Mouse (Mus musculus) ES-Bruce4 (cell line): ENCODE measurements around the gene Tmem175. TPM values are rescaled to one million over a fixed set of nuclear protein-coding genes. Genes with fewer than 3 reads are reported as not detected.

ENCODE experiments used
- H3K27ac ChIP-seq: 2 replicates; pipeline ENCODE4 v1.5.1; 2012; ENCODE audit warnings: low read length, inconsistent platforms; ENCODE audit not compliant: insufficient read depth
- H3K27me3 ChIP-seq: 2 replicates; pipeline ENCODE4 v1.6.1; 2012; ENCODE audit warnings: mild to moderate bottlenecking, low read length, inconsistent platforms; ENCODE audit not compliant: control insufficient read depth, poor library complexity, insufficient read depth, severe bottlenecking
- H3K36me3 ChIP-seq: 2 replicates; pipeline ENCODE4 v1.6.1; 2012; ENCODE audit warnings: inconsistent platforms, mild to moderate bottlenecking, low read length, moderate library complexity; ENCODE audit not compliant: control insufficient read depth, poor library complexity, insufficient read depth, severe bottlenecking
- H3K4me1 ChIP-seq: one replicate; pipeline ENCODE4 v1.8.1; 2011; ENCODE audit warnings: low read length; ENCODE audit not compliant: control insufficient read depth, insufficient read depth
- H3K4me3 ChIP-seq: 2 replicates; pipeline ENCODE4 v1.5.1; 2011; ENCODE audit warnings: low read depth, mild to moderate bottlenecking, low read length
- H3K9ac ChIP-seq: 2 replicates; pipeline ENCODE4 v1.6.1; 2012; ENCODE audit warnings: low read depth, mild to moderate bottlenecking, inconsistent platforms; ENCODE audit not compliant: poor library complexity, severe bottlenecking
- H3K9me3 ChIP-seq: replicated peaks from 2 replicates; pipeline ENCODE4 v1.6.1; 2012; ENCODE audit warnings: mild to moderate bottlenecking, low read length, inconsistent platforms; ENCODE audit not compliant: control insufficient read depth, poor library complexity, insufficient read depth, severe bottlenecking
- CTCF ChIP-seq: IDR thresholded peaks from one replicate; pipeline ENCODE4 v1.8.1; 2011; ENCODE audit warnings: low read depth, low read length
- EP300 ChIP-seq: IDR thresholded peaks from 2 replicates; pipeline ENCODE4 v1.6.1; 2011; ENCODE audit warnings: low read depth, low read length; ENCODE audit not compliant: insufficient read depth
- POLR2A ChIP-seq: IDR thresholded peaks from one replicate; pipeline ENCODE4 v1.8.1; 2011; ENCODE audit warnings: low read length; ENCODE audit not compliant: insufficient read depth
- polyA plus RNA-seq: library from polyadenylated mRNA; stranded (reverse); fragments of >200 nt; gene quantifications from 2 replicates; pipeline ENCODE4 v1.2.4, GENCODE M21; 2011; ENCODE audit warnings: low read depth; ENCODE audit not compliant: missing spikeins, insufficient read depth, insufficient read length

Tmem175 gene
- polyA plus RNA-seq, 1 experiment: 19.7 TPM

DNA sequence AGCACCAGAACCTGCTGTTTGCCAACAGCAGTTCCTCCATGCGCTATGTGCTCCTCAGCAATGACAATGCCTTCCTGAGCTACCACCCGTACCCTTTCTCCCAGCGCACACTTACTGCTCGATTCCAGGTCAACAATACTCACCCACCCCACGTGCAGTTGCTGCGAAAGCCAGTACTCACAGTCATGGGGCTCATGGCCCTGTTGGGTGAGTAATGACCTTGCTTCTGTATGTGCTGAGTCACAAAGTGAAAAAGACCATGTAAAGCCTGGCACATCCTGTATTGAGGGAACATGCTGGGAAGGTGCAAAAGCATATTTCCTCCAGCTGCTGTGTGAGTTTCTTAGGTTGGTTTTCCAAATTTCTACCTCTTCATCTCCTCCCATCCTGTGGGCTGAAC lies 51.3 kb downstream of the Tmem175 start:
- no peaks in the 10 kb centered on the region for H3K9me3 ChIP-seq
- no peaks in the 10 kb centered on the region for H3K4me1 ChIP-seq
- no peak overlapping the region for H3K27ac ChIP-seq
- TF ChIP-seq CTCF: no peak
- no peak for TF ChIP-seq EP300
- no peak for TF ChIP-seq POLR2A
- no peaks in the 10 kb centered on the region for H3K36me3 ChIP-seq
- H3K9ac ChIP-seq: no peak overlapping the region
- H3K4me3 ChIP-seq: no peak overlapping the region
- no peaks in the 10 kb centered on the region for H3K27me3 ChIP-seq

- Histone ChIP-seq H3K27me3 (no peaks in the 10 kb centered on the region), H3K27ac (no peak overlapping the region), H3K4me3 (no peak overlapping the region), H3K9ac (no peak overlapping the region), H3K4me1 (no peaks in the 10 kb centered on the region), H3K9me3 (no peaks in the 10 kb centered on the region), H3K36me3 (no peaks in the 10 kb centered on the region)
- TF ChIP-seq POLR2A: no peak
- no peak for TF ChIP-seq CTCF
- no peak for TF ChIP-seq EP300
Measured at GRCm38 (mm10) chr5:108689091-108689490, 59.5 kb downstream of the Tmem175 start.

DNA sequence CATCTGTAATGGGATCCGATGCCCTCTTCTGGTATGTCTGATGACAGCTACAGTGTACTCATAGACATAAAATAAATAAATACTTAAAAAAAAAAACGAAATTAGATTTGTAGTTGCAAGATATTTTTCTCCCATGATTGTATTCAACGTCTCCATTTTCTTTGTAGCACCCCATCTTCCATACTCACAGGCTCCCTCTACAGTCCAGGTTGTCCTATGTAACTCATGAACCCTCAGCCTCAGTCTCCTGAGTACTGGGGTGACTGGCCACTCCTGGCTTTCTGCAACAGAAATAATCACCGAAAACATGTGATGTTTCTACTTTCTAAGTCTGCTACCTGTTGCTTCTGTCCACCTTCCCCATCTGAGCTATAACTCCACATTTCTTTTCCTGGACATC lies 61.6 kb downstream of the Tmem175 start:
- Histone ChIP-seq H3K9ac (no peak overlapping the region), H3K27me3 (no peaks in the 10 kb centered on the region), H3K9me3 (no peaks in the 10 kb centered on the region), H3K4me3 (no peak overlapping the region), H3K27ac (no peak overlapping the region), H3K36me3 (no peaks in the 10 kb centered on the region), H3K4me1 (no peaks in the 10 kb centered on the region)
- no peak for TF ChIP-seq POLR2A
- no peak for TF ChIP-seq EP300
- no peak for TF ChIP-seq CTCF

- H3K4me1 ChIP-seq: no peaks in the 10 kb centered on the region
- H3K9me3 ChIP-seq: no peaks in the 10 kb centered on the region
- no peaks in the 10 kb centered on the region for H3K27me3 ChIP-seq
- H3K36me3 ChIP-seq: no peaks in the 10 kb centered on the region
- no peak within 1 kb of the TSS for H3K27ac ChIP-seq
- TF ChIP-seq CTCF (peak; percentile 51), EP300 (no peak)
- peak within 1 kb of the TSS; percentile 34 for H3K4me3 ChIP-seq
- H3K9ac ChIP-seq: no peak within 1 kb of the TSS
Measured at GRCm38 (mm10) chr5:108692271-108692670, 62.7 kb downstream of the Tmem175 start, which contains the start of gene Fgfrl1. TSS of gene Fgfrl1 (plus strand) at chr5:108692382.

DNA sequence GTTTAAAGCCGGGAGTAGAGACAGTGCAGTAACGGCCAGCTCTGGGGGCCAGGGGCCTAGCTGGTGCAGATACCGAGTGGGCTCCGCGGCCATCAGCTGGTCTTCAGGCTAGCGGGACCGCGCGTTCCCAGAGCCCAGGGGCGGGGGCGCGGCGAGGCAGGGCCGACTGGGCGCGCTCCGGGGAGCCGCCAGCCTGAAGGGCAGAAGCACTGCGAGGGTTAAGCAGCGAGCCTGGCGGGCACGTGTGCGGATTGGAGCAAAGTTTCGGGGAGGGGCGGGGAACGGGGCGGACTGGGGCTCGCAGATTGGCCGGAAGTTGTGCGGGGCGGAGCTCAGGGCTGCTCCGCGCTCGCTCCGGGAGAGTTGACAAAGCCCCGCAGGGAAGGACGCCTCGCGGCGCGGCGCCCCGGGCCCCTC lies 64.3 kb downstream of the Tmem175 start:
- Histone ChIP-seq H3K27me3 (no peaks in the 10 kb centered on the region), H3K4me3 (peak overlapping the region; percentile 83), H3K9ac (peak overlapping the region; percentile 72), H3K27ac (no peak overlapping the region), H3K36me3 (no peaks in the 10 kb centered on the region), H3K4me1 (no peaks in the 10 kb centered on the region), H3K9me3 (no peaks in the 10 kb centered on the region)
- TF ChIP-seq CTCF (no peak), EP300 (no peak), POLR2A (no peak)

GRCm38 (mm10) chr5:108694352-108695261 lies 65.0 kb downstream of the Tmem175 start:
- Histone ChIP-seq H3K27ac (no peak overlapping the region), H3K4me1 (no peaks in the 10 kb centered on the region), H3K27me3 (no peaks in the 10 kb centered on the region), H3K4me3 (peak overlapping the region; percentile 83), H3K9me3 (no peaks in the 10 kb centered on the region), H3K36me3 (no peaks in the 10 kb centered on the region), H3K9ac (peak overlapping the region; percentile 72)
- TF ChIP-seq POLR2A: no peak
- no peak for TF ChIP-seq EP300
- TF ChIP-seq CTCF: no peak
